Mouse (Mus musculus) layer of hippocampus, adult 9-11 months (tissue): Measurements from ENCODE around the gene Tnp2.

Source experiments
- DNase-seq: peaks from one replicate; pipeline ENCODE4 v3.0.0; 2022

The Tnp2 gene

GRCm38 (mm10) chr16:10787548-10788058 is 857 bp downstream of the Tnp2 start:
- DNase-seq: no peak

GRCm38 (mm10) chr16:10786782-10787547 is 1.5 kb downstream of the Tnp2 start:
- DNase-seq: no peak

GRCm38 (mm10) chr16:10786288-10786687 is 2.2 kb downstream of the Tnp2 start:
- peak; percentile 80 for DNase-seq

- DNase-seq: peak; percentile 84
Observed at GRCm38 (mm10) chr16:10785371-10786231, 2.9 kb downstream of the Tnp2 start, which contains the start of gene Socs1. TSS of gene Socs1 (minus strand) at chr16:10785536.

- peak; percentile 80 for DNase-seq
Observed at GRCm38 (mm10) chr16:10784793-10785370, 3.6 kb downstream of the Tnp2 start.

- DNase-seq: no peak
Observed at GRCm38 (mm10) chr16:10783883-10784792, 4.3 kb downstream of the Tnp2 start.

GRCm38 (mm10) chr16:10783451-10783850 is 5.0 kb downstream of the Tnp2 start:
- no peak for DNase-seq

GRCm38 (mm10) chr16:10783152-10783434 is 5.4 kb downstream of the Tnp2 start:
- DNase-seq: no peak

- no peak for DNase-seq
Observed at GRCm38 (mm10) chr16:10782377-10783151, 5.9 kb downstream of the Tnp2 start.

- DNase-seq: no peak
Observed at GRCm38 (mm10) chr16:10781862-10782371, 6.5 kb downstream of the Tnp2 start.

GRCm38 (mm10) chr16:10780631-10781120 is 7.8 kb downstream of the Tnp2 start:
- DNase-seq: no peak

GRCm38 (mm10) chr16:10777579-10778160 is 10.8 kb downstream of the Tnp2 start:
- no peak for DNase-seq

GRCm38 (mm10) chr16:10776322-10776721 is 12.1 kb downstream of the Tnp2 start:
- no peak for DNase-seq

GRCm38 (mm10) chr16:10774726-10775125 is 13.7 kb downstream of the Tnp2 start:
- DNase-seq: no peak

- no peak for DNase-seq
Observed at GRCm38 (mm10) chr16:10773543-10773942, 14.9 kb downstream of the Tnp2 start.

- DNase-seq: no peak
Observed at GRCm38 (mm10) chr16:10771769-10772510, 16.5 kb downstream of the Tnp2 start.

GRCm38 (mm10) chr16:10770531-10771325 is 17.7 kb downstream of the Tnp2 start:
- DNase-seq: no peak

- no peak for DNase-seq
Observed at GRCm38 (mm10) chr16:10769661-10770060, 18.8 kb downstream of the Tnp2 start.

- DNase-seq: no peak
Observed at GRCm38 (mm10) chr16:10768821-10769220, 19.6 kb downstream of the Tnp2 start.
